24 mouse cellular contexts compared by ENCODE assay signal in genomic region chr7:96587403-96587802, GRCm38 (mm10).
DNase-seq lines count a peak whose midpoint lies in the region; ATAC-seq lines count a peak whose summit lies in the region.
"Had no signal": no experiment of that assay in that cellular context is flagged by ENCODE, and none has a peak within 500 bp of the region (broad histone marks: within the 10 kb centered on the region; RNA-seq: fewer than 3 reads in every experiment).

No protein-coding gene starts in this region.

- no peaks in the 10 kb centered on the region for H3K36me3 ChIP-seq in kidney, embryonic 14.5 days (ENCODE audit: control insufficient read depth, insufficient read depth, low read length)
- H3K36me3 ChIP-seq in embryonic facial prominence, embryonic 10.5 days (replicated peaks), result no peaks in the 10 kb centered on the region
- H3K36me3 ChIP-seq in limb, embryonic 11.5 days (ENCODE audit: control insufficient read depth, insufficient read depth, low read length), result no peaks in the 10 kb centered on the region
- H3K36me3 ChIP-seq: embryonic facial prominence, embryonic 13.5 days; forebrain, embryonic 12.5 days; forebrain, embryonic 15.5 days; hindbrain, embryonic 10.5 days; hindbrain, embryonic 13.5 days; intestine, embryonic 15.5 days had no signal

- no peak overlapping the region for H3K4me3 ChIP-seq in kidney, embryonic 14.5 days (ENCODE audit: low read length)
- no peak overlapping the region for H3K4me3 ChIP-seq in embryonic facial prominence, embryonic 10.5 days
- H3K4me3 ChIP-seq in limb, embryonic 11.5 days (ENCODE audit: low read depth, low read length), result no peak overlapping the region
- H3K4me3 ChIP-seq: embryonic facial prominence, embryonic 13.5 days; erythroblast, embryonic 14.5 days; forebrain, embryonic 12.5 days; forebrain, embryonic 15.5 days; heart, adult 2 months; hindbrain, embryonic 10.5 days; hindbrain, embryonic 13.5 days; intestine, embryonic 15.5 days had no signal

- no peak overlapping the region for H3K27ac ChIP-seq in kidney, embryonic 14.5 days (ENCODE audit: low read depth, low read length)
- 0 out of 2 replicates have a peak overlapping the region, but pooled peaks have one; percentile 30 for H3K27ac ChIP-seq in embryonic facial prominence, embryonic 10.5 days (replicated peaks)
- H3K27ac ChIP-seq in limb, embryonic 11.5 days (replicated peaks; ENCODE audit: low read depth, low read length), result no peak overlapping the region
- H3K27ac ChIP-seq: embryonic facial prominence, embryonic 13.5 days; forebrain, embryonic 12.5 days; forebrain, embryonic 15.5 days; heart, adult 2 months; hindbrain, embryonic 10.5 days; hindbrain, embryonic 13.5 days; intestine, embryonic 15.5 days had no signal

- H3K4me2 ChIP-seq in kidney, embryonic 14.5 days (replicated peaks; ENCODE audit: low read depth, low read length), result no peak overlapping the region
- no peak overlapping the region for H3K4me2 ChIP-seq in limb, embryonic 11.5 days (ENCODE audit: low read depth, severe bottlenecking)
- H3K4me2 ChIP-seq: embryonic facial prominence, embryonic 13.5 days; forebrain, embryonic 12.5 days; forebrain, embryonic 15.5 days; heart, embryonic 11.5 days; hindbrain, embryonic 13.5 days; intestine, embryonic 15.5 days had no signal

- peaks cover 15% of the 10 kb centered on the region; the same call in 1 of the 2 replicates for H3K4me1 ChIP-seq in kidney, embryonic 14.5 days (ENCODE audit: control insufficient read depth, insufficient read depth, low read length)
- peaks cover 5% of the 10 kb centered on the region for H3K4me1 ChIP-seq in embryonic facial prominence, embryonic 10.5 days
- H3K4me1 ChIP-seq in limb, embryonic 11.5 days (ENCODE audit: control insufficient read depth, insufficient read depth, low read length), result peaks cover 11% of the 10 kb centered on the region
- H3K4me1 ChIP-seq: forebrain, embryonic 12.5 days; forebrain, embryonic 15.5 days; hindbrain, embryonic 10.5 days; hindbrain, embryonic 13.5 days; intestine, embryonic 15.5 days had no signal

- peak; percentile 45; the same call in 1 of the 2 replicates for ATAC-seq in kidney, embryonic 14.5 days (ENCODE audit: low FRiP score, low TSS enrichment)
- ATAC-seq in limb, embryonic 11.5 days (ENCODE audit: insufficient number of reproducible peaks, low FRiP score, low TSS enrichment, low read depth), result peak; percentile 58; the same call in 1 of the 2 replicates
- ATAC-seq: CD4-positive, CD25-positive, alpha-beta regulatory T cell, adult 4 months; forebrain, embryonic 15.5 days; hindbrain, embryonic 16.5 days; intestine, embryonic 15.5 days had no signal

- DNase-seq in kidney, postnatal 36 days, result no peak
- DNase-seq in embryonic facial prominence, embryonic 10.5 days (ENCODE audit: low spot score), result no peak
- peak; percentile 65 for DNase-seq in limb, embryonic 11.5 days (ENCODE audit: low spot score)
- no peak for DNase-seq in adrenal gland, postnatal 14 days
- DNase-seq in layer of hippocampus, adult 8-10 months (ENCODE audit: low spot score in 2 of 2), result no peak
- DNase-seq: adrenal gland, adult 2 months; adrenal gland, postnatal 25 days; cerebellum, adult 18-20 months; cerebellum, adult 9-10 months; cerebellum, postnatal 14 days; gastrocnemius, postnatal 10 days; gastrocnemius, postnatal 36 days; heart, adult 2 months had no signal

- H3K9me3 ChIP-seq in kidney, embryonic 14.5 days (ENCODE audit: control insufficient read depth, low read length), result no peaks in the 10 kb centered on the region
- H3K9me3 ChIP-seq in embryonic facial prominence, embryonic 10.5 days, result no peaks in the 10 kb centered on the region
- no peaks in the 10 kb centered on the region for H3K9me3 ChIP-seq in limb, embryonic 11.5 days (ENCODE audit: control insufficient read depth, low read length)
- H3K9me3 ChIP-seq: embryonic facial prominence, embryonic 13.5 days; forebrain, embryonic 12.5 days; forebrain, embryonic 15.5 days; hindbrain, embryonic 10.5 days; hindbrain, embryonic 13.5 days; intestine, embryonic 15.5 days had no signal

- no peaks in the 10 kb centered on the region for H3K27me3 ChIP-seq in kidney, embryonic 14.5 days (ENCODE audit: control insufficient read depth, insufficient read depth, low read length)
- no peaks in the 10 kb centered on the region for H3K27me3 ChIP-seq in embryonic facial prominence, embryonic 10.5 days (replicated peaks; ENCODE audit: low read depth, poor library complexity, severe bottlenecking)
- no peaks in the 10 kb centered on the region for H3K27me3 ChIP-seq in limb, embryonic 11.5 days (ENCODE audit: control insufficient read depth, insufficient read depth, low read length)
- H3K27me3 ChIP-seq: embryonic facial prominence, embryonic 13.5 days; forebrain, embryonic 12.5 days; forebrain, embryonic 15.5 days; hindbrain, embryonic 13.5 days; intestine, embryonic 15.5 days had no signal

- H3K9ac ChIP-seq in kidney, embryonic 14.5 days (ENCODE audit: low read depth, low read length), result no peak overlapping the region
- no peak overlapping the region for H3K9ac ChIP-seq in limb, embryonic 11.5 days (ENCODE audit: low read length)
- H3K9ac ChIP-seq: embryonic facial prominence, embryonic 13.5 days; forebrain, embryonic 12.5 days; forebrain, embryonic 15.5 days; hindbrain, embryonic 13.5 days; intestine, embryonic 15.5 days had no signal
